Mouse (Mus musculus): ENCODE data around the gene BC107364. TPM values are rescaled to one million over a fixed set of nuclear protein-coding genes. Genes with fewer than 3 reads are reported as not detected.
A peak's percentile ranks its signal among the peaks of the same experiment; 100 is the strongest.
"Not testable (repeated sequence)": the region's sequence is repeated elsewhere in the genome, so short reads cannot be mapped to it uniquely, and the experiment has no call there.

BC107364 gene
- polyA plus RNA-seq, 1 experiment from 2014 or later: 0.14 TPM

DNA sequence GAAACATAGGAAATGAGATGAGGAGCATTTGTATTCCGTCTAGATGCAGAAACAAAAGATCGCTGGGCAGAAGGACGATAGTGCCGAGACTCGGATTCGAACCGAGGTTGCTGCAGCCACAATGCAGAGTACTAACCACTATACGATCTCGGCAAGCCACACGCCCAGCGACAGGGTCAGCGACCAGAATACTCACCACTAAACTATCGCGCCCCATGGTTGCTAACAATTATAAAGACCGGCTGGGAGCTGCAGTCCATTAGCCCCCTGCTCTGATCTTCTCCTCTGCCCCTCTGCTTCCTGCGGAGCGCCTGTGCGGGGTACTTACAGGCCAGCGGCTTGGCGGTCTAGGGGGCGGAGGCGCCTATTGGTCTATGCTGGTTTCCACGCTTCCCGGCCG lies 11.8 kb upstream of the BC107364 start:
- Histone ChIP-seq H3K27me3 (replicated peaks) (0 out of 2 replicates have a peak, but pooled peaks cover 5% of the 10 kb centered on the region), H3K4me2 (replicated peaks) (peak overlapping the region; percentile 17; the same call in 1 of the 2 replicates), H3K4me3 (replicated peaks) (no peak overlapping the region), H3K4me1 (replicated peaks) (no peaks in the 10 kb centered on the region), H3K9me3 (no peaks in the 10 kb centered on the region), H3K27ac (no peak overlapping the region), H3K36me3 (no peaks in the 10 kb centered on the region), H3K9ac (no peak overlapping the region)
- 24% methylated on average over 25 of the region's 25 CpGs for WGBS
- no peak for ATAC-seq

GRCm38 (mm10) chr3:96460568-96460870 lies 8.4 kb upstream of the BC107364 start:
- no CpG with 5 or more reads among the region's 19 CpGs for WGBS
- H3K27ac ChIP-seq; H3K9me3 ChIP-seq; H3K36me3 ChIP-seq; ATAC-seq; H3K9ac ChIP-seq; H3K4me2 ChIP-seq (replicated peaks); H3K4me1 ChIP-seq (replicated peaks); H3K4me3 ChIP-seq (replicated peaks); H3K27me3 ChIP-seq (replicated peaks): not testable (repeated sequence)

DNA sequence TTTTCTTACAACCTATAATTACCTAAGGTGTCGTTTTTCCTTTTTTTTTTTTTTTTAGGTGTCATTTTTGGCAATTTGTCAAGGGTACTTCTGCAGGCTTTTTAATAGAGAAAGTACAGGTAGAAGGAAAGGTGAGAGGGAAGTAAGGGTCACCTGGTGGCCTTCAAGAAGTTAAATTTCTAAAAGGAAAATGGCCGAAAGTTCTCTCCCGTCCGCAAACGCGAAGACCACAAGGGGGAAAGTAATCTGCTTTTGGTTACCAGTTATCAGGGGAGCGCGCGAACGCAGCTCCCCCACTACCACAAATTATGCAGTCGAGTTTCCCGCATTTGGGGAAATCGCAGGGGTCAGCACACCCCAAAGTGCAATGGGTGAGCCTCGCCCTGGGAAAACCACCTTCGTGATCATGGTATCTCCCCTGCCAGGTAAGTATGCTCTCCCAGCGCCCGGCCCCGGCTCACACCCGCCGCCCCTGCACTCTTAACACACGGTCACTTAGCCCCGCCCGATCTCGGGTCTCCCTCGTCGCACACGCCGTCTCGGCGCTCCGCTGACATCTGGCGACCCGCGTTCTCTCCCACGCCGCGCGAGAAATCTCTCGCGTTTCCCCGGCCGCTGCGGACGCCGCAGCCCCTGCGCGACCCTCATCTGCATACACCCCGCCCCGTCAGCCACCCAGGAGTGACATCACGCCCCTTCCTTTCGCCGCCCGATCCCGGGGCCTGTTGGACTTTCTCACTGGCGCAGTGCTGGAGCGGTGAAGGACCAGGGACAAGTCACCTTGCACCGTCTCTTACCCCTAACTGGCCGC lies 7.9 kb upstream of the BC107364 start:
- H3K27ac ChIP-seq; H3K4me3 ChIP-seq (replicated peaks); H3K36me3 ChIP-seq; H3K4me2 ChIP-seq (replicated peaks); H3K9me3 ChIP-seq; H3K27me3 ChIP-seq (replicated peaks); H3K4me1 ChIP-seq (replicated peaks); H3K9ac ChIP-seq: not testable (repeated sequence)
- peak; percentile 92 for ATAC-seq
- WGBS: 0% methylated on average over 1 of the region's 58 CpGs

- no CpG with 5 or more reads among the region's 48 CpGs for WGBS
- not testable (repeated sequence) for H3K9me3 ChIP-seq; H3K4me3 ChIP-seq (replicated peaks); H3K4me2 ChIP-seq (replicated peaks); H3K27ac ChIP-seq; H3K9ac ChIP-seq; H3K27me3 ChIP-seq (replicated peaks); H3K36me3 ChIP-seq; H3K4me1 ChIP-seq (replicated peaks)
- peak; percentile 57 for ATAC-seq
Measured at GRCm38 (mm10) chr3:96458886-96459439, 6.9 kb upstream of the BC107364 start.

- WGBS: no CpG with 5 or more reads among the region's 53 CpGs
- not testable (repeated sequence) for H3K9ac ChIP-seq; H3K4me3 ChIP-seq (replicated peaks); H3K4me1 ChIP-seq (replicated peaks); H3K36me3 ChIP-seq; H3K27me3 ChIP-seq (replicated peaks); H3K27ac ChIP-seq; H3K4me2 ChIP-seq (replicated peaks); H3K9me3 ChIP-seq
- ATAC-seq: peak; percentile 44
Measured at GRCm38 (mm10) chr3:96458008-96458407, 5.9 kb upstream of the BC107364 start.

DNA sequence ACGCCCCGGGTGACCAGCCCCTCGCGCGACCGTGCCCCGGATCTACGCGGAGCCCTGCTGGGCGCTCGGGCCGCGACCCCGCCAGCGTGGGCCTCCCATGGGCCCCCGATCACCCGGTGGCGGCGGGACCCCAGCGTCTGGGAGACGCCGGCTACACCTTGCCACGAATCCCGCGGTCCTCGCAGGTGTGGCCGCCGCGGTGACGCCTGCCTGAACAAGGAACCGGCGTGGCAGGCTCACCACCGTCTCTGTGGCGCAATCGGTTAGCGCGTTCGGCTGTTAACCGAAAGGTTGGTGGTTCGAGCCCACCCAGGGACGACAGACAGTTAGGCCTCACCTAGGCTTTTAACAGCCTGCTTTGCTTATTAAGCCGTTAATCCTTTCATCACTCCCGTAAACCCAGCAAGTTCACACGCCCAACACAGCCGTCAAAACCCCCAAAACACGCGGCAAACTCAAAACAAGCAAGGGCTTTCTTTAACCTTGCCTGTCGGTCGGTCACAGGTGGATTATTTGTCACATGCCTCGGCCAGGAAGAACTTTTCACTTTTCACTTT lies 847 bp downstream of the BC107364 start:
- not testable (repeated sequence) for H3K4me3 ChIP-seq (replicated peaks); H3K4me2 ChIP-seq (replicated peaks); H3K27me3 ChIP-seq (replicated peaks); H3K4me1 ChIP-seq (replicated peaks); H3K36me3 ChIP-seq; H3K27ac ChIP-seq; H3K9ac ChIP-seq; H3K9me3 ChIP-seq
- ATAC-seq: peak; percentile 63
- no CpG with 5 or more reads among the region's 50 CpGs for WGBS

- H3K4me3 ChIP-seq (replicated peaks); H3K9ac ChIP-seq; H3K27ac ChIP-seq; H3K9me3 ChIP-seq; H3K27me3 ChIP-seq (replicated peaks); H3K4me2 ChIP-seq (replicated peaks); H3K4me1 ChIP-seq (replicated peaks); H3K36me3 ChIP-seq: not testable (repeated sequence)
- peak; percentile 46; the same call in 1 of the 2 replicates for ATAC-seq
- 0% methylated on average over 1 of the region's 10 CpGs for WGBS
Measured at GRCm38 (mm10) chr3:96450586-96450896, 1.6 kb downstream of the BC107364 start.

DNA sequence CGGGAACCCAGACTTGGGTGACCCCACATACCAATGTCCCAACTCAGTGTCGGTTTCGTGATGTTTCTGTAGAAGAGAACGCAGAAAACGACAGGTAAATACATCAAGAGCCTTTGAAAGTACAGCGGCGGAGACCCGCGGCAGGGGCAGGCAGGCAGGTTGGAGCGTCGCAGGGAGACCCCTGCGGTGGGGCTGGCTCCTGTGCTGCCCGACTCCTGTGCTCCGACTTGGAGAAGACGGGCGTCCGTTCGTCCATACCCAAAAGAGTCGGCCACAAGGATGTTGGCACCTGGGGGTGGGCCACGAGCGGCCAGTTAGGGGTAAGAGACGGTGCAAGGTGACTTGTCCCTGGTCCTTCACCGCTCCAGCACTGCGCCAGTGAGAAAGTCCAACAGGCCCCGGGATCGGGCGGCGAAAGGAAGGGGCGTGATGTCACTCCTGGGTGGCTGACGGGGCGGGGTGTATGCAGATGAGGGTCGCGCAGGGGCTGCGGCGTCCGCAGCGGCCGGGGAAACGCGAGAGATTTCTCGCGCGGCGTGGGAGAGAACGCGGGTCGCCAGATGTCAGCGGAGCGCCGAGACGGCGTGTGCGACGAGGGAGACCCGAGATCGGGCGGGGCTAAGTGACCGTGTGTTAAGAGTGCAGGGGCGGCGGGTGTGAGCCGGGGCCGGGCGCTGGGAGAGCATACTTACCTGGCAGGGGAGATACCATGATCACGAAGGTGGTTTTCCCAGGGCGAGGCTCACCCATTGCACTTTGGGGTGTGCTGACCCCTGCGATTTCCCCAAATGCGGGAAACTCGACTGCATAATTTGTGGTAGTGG lies 2.1 kb downstream of the BC107364 start:
- ATAC-seq: peak; percentile 93
- not testable (repeated sequence) for H3K27me3 ChIP-seq (replicated peaks); H3K9me3 ChIP-seq; H3K4me2 ChIP-seq (replicated peaks); H3K9ac ChIP-seq; H3K27ac ChIP-seq; H3K4me3 ChIP-seq (replicated peaks); H3K36me3 ChIP-seq; H3K4me1 ChIP-seq (replicated peaks)
- WGBS: no CpG with 5 or more reads among the region's 68 CpGs

DNA sequence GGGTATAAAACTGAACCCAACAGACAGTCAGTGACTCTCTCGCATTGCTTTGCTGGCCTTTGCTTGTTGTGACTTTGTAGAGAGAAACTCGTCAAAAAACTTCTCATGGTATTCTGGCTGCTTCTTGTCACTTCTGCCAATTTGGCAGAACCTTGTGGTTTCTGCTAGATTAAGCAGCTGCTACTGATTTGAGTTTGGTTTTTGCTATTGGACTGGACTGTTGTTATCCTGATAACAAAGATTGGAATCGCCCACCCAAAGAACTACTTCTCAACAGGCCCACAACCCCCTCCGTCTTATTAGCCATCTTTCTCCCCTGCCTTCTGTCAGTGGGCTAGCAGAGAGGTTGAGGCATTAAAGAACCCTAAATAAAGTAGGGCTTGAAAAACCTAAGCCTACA lies 6.7 kb downstream of the BC107364 start:
- Histone ChIP-seq H3K9ac (no peak overlapping the region), H3K4me2 (replicated peaks) (no peak overlapping the region), H3K27me3 (replicated peaks) (peaks cover 38% of the 10 kb centered on the region), H3K9me3 (no peaks in the 10 kb centered on the region), H3K36me3 (no peaks in the 10 kb centered on the region), H3K4me1 (replicated peaks) (0 out of 2 replicates have a peak, but pooled peaks cover 3% of the 10 kb centered on the region), H3K4me3 (replicated peaks) (no peak overlapping the region), H3K27ac (no peak overlapping the region)
- WGBS: 70% methylated on average over 4 of the region's 4 CpGs
- ATAC-seq: no peak

- under 1% methylated on average over 13 of the region's 13 CpGs for WGBS
- Histone ChIP-seq H3K36me3 (no peaks in the 10 kb centered on the region), H3K9ac (no peak overlapping the region), H3K4me3 (replicated peaks) (0 out of 2 replicates have a peak overlapping the region, but pooled peaks have one; percentile 5), H3K27ac (no peak overlapping the region), H3K27me3 (replicated peaks) (peaks cover 64% of the 10 kb centered on the region), H3K4me1 (replicated peaks) (peaks cover 6% of the 10 kb centered on the region), H3K9me3 (no peaks in the 10 kb centered on the region), H3K4me2 (replicated peaks) (peak overlapping the region; percentile 44)
- no peak for ATAC-seq
Measured at GRCm38 (mm10) chr3:96440578-96440977, 11.5 kb downstream of the BC107364 start.

DNA sequence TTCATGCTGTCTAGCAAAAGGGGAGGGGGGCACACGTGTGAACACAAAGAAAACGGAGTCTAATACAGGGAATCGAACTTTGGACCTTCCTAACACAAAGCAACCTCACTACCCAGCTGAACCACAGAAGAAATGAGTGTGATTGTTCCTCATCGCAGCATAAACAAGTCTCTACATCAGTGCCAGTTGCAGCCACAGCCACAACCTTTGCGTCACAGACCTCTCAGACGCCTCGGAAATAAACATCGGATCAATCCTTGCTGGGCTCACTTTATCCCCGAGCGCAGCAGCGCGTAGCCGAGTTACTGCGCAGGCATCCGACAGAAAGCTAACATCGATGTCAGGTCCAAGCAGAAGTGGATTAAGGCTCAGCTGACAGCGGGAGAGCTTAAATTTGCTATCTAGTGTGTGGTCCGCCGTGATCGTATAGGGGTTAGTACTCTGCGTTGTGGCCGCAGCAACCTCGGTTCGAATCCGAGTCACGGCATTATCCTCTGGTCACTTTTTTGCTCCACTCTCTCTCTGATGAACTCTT lies 16.5 kb downstream of the BC107364 start:
- H3K27ac ChIP-seq: no peak overlapping the region
- ATAC-seq: peak; percentile 71
- peaks cover 42% of the 10 kb centered on the region for H3K27me3 ChIP-seq (replicated peaks)
- H3K4me2 ChIP-seq (replicated peaks): peak overlapping the region; percentile 47
- peaks cover 3% of the 10 kb centered on the region for H3K4me1 ChIP-seq (replicated peaks)
- no peaks in the 10 kb centered on the region for H3K36me3 ChIP-seq
- H3K9ac ChIP-seq: no peak overlapping the region
- H3K4me3 ChIP-seq (replicated peaks): peak overlapping the region; percentile 26
- H3K9me3 ChIP-seq: no peaks in the 10 kb centered on the region
- under 1% methylated on average over 26 of the region's 26 CpGs for WGBS

GRCm38 (mm10) chr3:96432207-96432606 lies 19.9 kb downstream of the BC107364 start:
- ATAC-seq: no peak
- Histone ChIP-seq H3K36me3 (no peaks in the 10 kb centered on the region), H3K9me3 (no peaks in the 10 kb centered on the region), H3K4me3 (replicated peaks) (no peak overlapping the region), H3K27me3 (replicated peaks) (peaks cover 29% of the 10 kb centered on the region), H3K4me2 (replicated peaks) (no peak overlapping the region), H3K9ac (no peak overlapping the region), H3K27ac (no peak overlapping the region), H3K4me1 (replicated peaks) (peaks cover 9% of the 10 kb centered on the region)
- WGBS: 39% methylated on average over 3 of the region's 3 CpGs
